Mouse (Mus musculus): Measurements from ENCODE around the gene Lrch1.

- TF ChIP-seq ZNF384 (IDR thresholded peaks at IDR 0.05; ENCODE audit: low read depth, low read length): no peak
- no peak for TF ChIP-seq HCFC1 (IDR thresholded peaks at IDR 0.05; ENCODE audit: borderline replicate concordance, insufficient read depth, low read length)
- TF ChIP-seq ZC3H11A (IDR thresholded peaks at IDR 0.05; ENCODE audit: borderline replicate concordance, low read depth, low read length): no peak
Measured at GRCm38 (mm10) chr14:74941591-74941990, 6.1 kb downstream of the Lrch1 start.

Measured in ES-E14 (cell line).